Mouse (Mus musculus): ENCODE measurements at regions not wholly inside any gene's neighbourhood (a gene's known extent, or its start where the extent isn't known, plus 50 kb on each side); places are given as distances from the start of the nearest gene placed in this dataset.

GRCm38 (mm10) chr8:116267021-116267420, 237.8 kb upstream of the Dynlrb2 start:
- Histone ChIP-seq H3K27ac (ENCODE audit: insufficient read depth, low read depth, low read length, poor library complexity, severe bottlenecking) (no peak overlapping the region), H3K9ac (ENCODE audit: insufficient read depth, low read depth, low read length, poor library complexity, severe bottlenecking) (no peak overlapping the region), H3K36me3 (ENCODE audit: control insufficient read depth, insufficient read depth, low read length, poor library complexity, severe bottlenecking) (no peaks in the 10 kb centered on the region), H3K9me3 (ENCODE audit: control insufficient read depth, insufficient read depth, low read depth, low read length) (no peaks in the 10 kb centered on the region), H3K4me1 (ENCODE audit: control insufficient read depth in 2 of 2, insufficient read depth in 2 of 2, low read length in 2 of 2, poor library complexity in 1 of 2) (peaks cover 0 to 4% of the 10 kb centered on the region in 2 experiments; a peak in 1 of 4 replicates), H3K4me3 (ENCODE audit: insufficient read depth in 1 of 2, low read depth in 1 of 2, low read length in 2 of 2, poor library complexity in 1 of 2, severe bottlenecking in 1 of 2) (no peak overlapping the region)
- no peak for DNase-seq (ENCODE audit: low read depth, low spot score)
- TF ChIP-seq ZNF384 (IDR thresholded peaks at IDR 0.05; ENCODE audit: low read depth, low read length) (no peak), ZC3H11A (IDR thresholded peaks at IDR 0.05; ENCODE audit: borderline replicate concordance, low read depth, low read length) (no peak), MAFK (IDR thresholded peaks at IDR 0.05; ENCODE audit: insufficient read depth, low read depth, low read length) (no peak), HCFC1 (IDR thresholded peaks at IDR 0.05; ENCODE audit: borderline replicate concordance, insufficient read depth, low read length) (no peak), CHD2 (IDR thresholded peaks at IDR 0.05; ENCODE audit: low read depth, low read length) (no peak)
- in situ Hi-C loops (cut with MboI; ENCODE audit: low sequenced_read_pairs in 2 of 2, unreplicated experiment in 2 of 2) = no loop called here

GRCm38 (mm10) chr8:116265591-116265990, 239.2 kb upstream of the Dynlrb2 start:
- Histone ChIP-seq H3K4me1 (ENCODE audit: control insufficient read depth in 2 of 2, insufficient read depth in 2 of 2, low read length in 2 of 2, poor library complexity in 1 of 2) (peaks cover 0 to 4% of the 10 kb centered on the region in 2 experiments; a peak in 1 of 4 replicates), H3K9me3 (ENCODE audit: control insufficient read depth, insufficient read depth, low read depth, low read length) (no peaks in the 10 kb centered on the region), H3K36me3 (ENCODE audit: control insufficient read depth, insufficient read depth, low read length, poor library complexity, severe bottlenecking) (no peaks in the 10 kb centered on the region), H3K9ac (ENCODE audit: insufficient read depth, low read depth, low read length, poor library complexity, severe bottlenecking) (no peak overlapping the region), H3K4me3 (ENCODE audit: insufficient read depth in 1 of 2, low read depth in 1 of 2, low read length in 2 of 2, poor library complexity in 1 of 2, severe bottlenecking in 1 of 2) (no peak overlapping the region), H3K27ac (ENCODE audit: insufficient read depth, low read depth, low read length, poor library complexity, severe bottlenecking) (no peak overlapping the region)
- in situ Hi-C loops (cut with MboI; ENCODE audit: low sequenced_read_pairs in 2 of 2, unreplicated experiment in 2 of 2) = no loop called here
- no peak for TF ChIP-seq ZC3H11A (IDR thresholded peaks at IDR 0.05; ENCODE audit: borderline replicate concordance, low read depth, low read length)
- no peak for TF ChIP-seq MAFK (IDR thresholded peaks at IDR 0.05; ENCODE audit: insufficient read depth, low read depth, low read length)
- no peak for TF ChIP-seq HCFC1 (IDR thresholded peaks at IDR 0.05; ENCODE audit: borderline replicate concordance, insufficient read depth, low read length)
- no peak for TF ChIP-seq CHD2 (IDR thresholded peaks at IDR 0.05; ENCODE audit: low read depth, low read length)
- no peak for TF ChIP-seq ZNF384 (IDR thresholded peaks at IDR 0.05; ENCODE audit: low read depth, low read length)
- no peak for DNase-seq (ENCODE audit: low read depth, low spot score)

GRCm38 (mm10) chr8:116264078-116264477, 240.7 kb upstream of the Dynlrb2 start:
- H3K4me3 ChIP-seq (ENCODE audit: insufficient read depth in 1 of 2, low read depth in 1 of 2, low read length in 2 of 2, poor library complexity in 1 of 2, severe bottlenecking in 1 of 2) = no peak overlapping the region

GRCm38 (mm10) chr8:116261286-116261685, 243.5 kb upstream of the Dynlrb2 start:
- H3K9ac ChIP-seq (ENCODE audit: insufficient read depth, low read depth, low read length, poor library complexity, severe bottlenecking) = no peak overlapping the region

More at GRCm38 (mm10) chr8:116264078-116264477, 240.7 kb upstream of the Dynlrb2 start:
- in situ Hi-C loops (cut with MboI; ENCODE audit: low sequenced_read_pairs in 2 of 2, unreplicated experiment in 2 of 2) = no loop called here
- H3K9ac ChIP-seq (ENCODE audit: insufficient read depth, low read depth, low read length, poor library complexity, severe bottlenecking) = no peak overlapping the region
- H3K4me1 ChIP-seq (ENCODE audit: control insufficient read depth in 2 of 2, insufficient read depth in 2 of 2, low read length in 2 of 2, poor library complexity in 1 of 2) = no peaks in the 10 kb centered on the region
- no peak for TF ChIP-seq ZNF384 (IDR thresholded peaks at IDR 0.05; ENCODE audit: low read depth, low read length)
- no peak for TF ChIP-seq CHD2 (IDR thresholded peaks at IDR 0.05; ENCODE audit: low read depth, low read length)
- TF ChIP-seq HCFC1 (IDR thresholded peaks at IDR 0.05; ENCODE audit: borderline replicate concordance, insufficient read depth, low read length) = no peak
- no peak for TF ChIP-seq MAFK (IDR thresholded peaks at IDR 0.05; ENCODE audit: insufficient read depth, low read depth, low read length)
- no peak for TF ChIP-seq ZC3H11A (IDR thresholded peaks at IDR 0.05; ENCODE audit: borderline replicate concordance, low read depth, low read length)
- H3K27ac ChIP-seq (ENCODE audit: insufficient read depth, low read depth, low read length, poor library complexity, severe bottlenecking) = no peak overlapping the region
- no peaks in the 10 kb centered on the region for H3K9me3 ChIP-seq (ENCODE audit: control insufficient read depth, insufficient read depth, low read depth, low read length)
- DNase-seq (ENCODE audit: low read depth, low spot score) = no peak
- H3K36me3 ChIP-seq (ENCODE audit: control insufficient read depth, insufficient read depth, low read length, poor library complexity, severe bottlenecking) = no peaks in the 10 kb centered on the region

GRCm38 (mm10) chr8:116255398-116255797, 249.4 kb upstream of the Dynlrb2 start:
- in situ Hi-C loops (cut with MboI; ENCODE audit: low sequenced_read_pairs in 2 of 2, unreplicated experiment in 2 of 2) = no loop called here
- DNase-seq (ENCODE audit: low read depth, low spot score) = no peak

More at GRCm38 (mm10) chr8:116261286-116261685, 243.5 kb upstream of the Dynlrb2 start:
- TF ChIP-seq CHD2 (IDR thresholded peaks at IDR 0.05; ENCODE audit: low read depth, low read length) (no peak), ZC3H11A (IDR thresholded peaks at IDR 0.05; ENCODE audit: borderline replicate concordance, low read depth, low read length) (no peak), ZNF384 (IDR thresholded peaks at IDR 0.05; ENCODE audit: low read depth, low read length) (no peak), MAFK (IDR thresholded peaks at IDR 0.05; ENCODE audit: insufficient read depth, low read depth, low read length) (no peak), HCFC1 (IDR thresholded peaks at IDR 0.05; ENCODE audit: borderline replicate concordance, insufficient read depth, low read length) (no peak)
- Histone ChIP-seq H3K4me1 (ENCODE audit: control insufficient read depth in 2 of 2, insufficient read depth in 2 of 2, low read length in 2 of 2, poor library complexity in 1 of 2) (no peaks in the 10 kb centered on the region), H3K4me3 (ENCODE audit: insufficient read depth in 1 of 2, low read depth in 1 of 2, low read length in 2 of 2, poor library complexity in 1 of 2, severe bottlenecking in 1 of 2) (no peak overlapping the region), H3K27ac (ENCODE audit: insufficient read depth, low read depth, low read length, poor library complexity, severe bottlenecking) (no peak overlapping the region), H3K36me3 (ENCODE audit: control insufficient read depth, insufficient read depth, low read length, poor library complexity, severe bottlenecking) (no peaks in the 10 kb centered on the region), H3K9me3 (ENCODE audit: control insufficient read depth, insufficient read depth, low read depth, low read length) (no peaks in the 10 kb centered on the region)
- in situ Hi-C loops (cut with MboI; ENCODE audit: low sequenced_read_pairs in 2 of 2, unreplicated experiment in 2 of 2) = no loop called here
- no peak for DNase-seq (ENCODE audit: low read depth, low spot score)

More at GRCm38 (mm10) chr8:116255398-116255797, 249.4 kb upstream of the Dynlrb2 start:
- Histone ChIP-seq H3K9me3 (ENCODE audit: control insufficient read depth, insufficient read depth, low read depth, low read length) (no peaks in the 10 kb centered on the region), H3K9ac (ENCODE audit: insufficient read depth, low read depth, low read length, poor library complexity, severe bottlenecking) (no peak overlapping the region), H3K4me3 (ENCODE audit: insufficient read depth in 1 of 2, low read depth in 1 of 2, low read length in 2 of 2, poor library complexity in 1 of 2, severe bottlenecking in 1 of 2) (no peak overlapping the region), H3K4me1 (ENCODE audit: control insufficient read depth in 2 of 2, insufficient read depth in 2 of 2, low read length in 2 of 2, poor library complexity in 1 of 2) (no peaks in the 10 kb centered on the region), H3K27ac (ENCODE audit: insufficient read depth, low read depth, low read length, poor library complexity, severe bottlenecking) (no peak overlapping the region), H3K36me3 (ENCODE audit: control insufficient read depth, insufficient read depth, low read length, poor library complexity, severe bottlenecking) (no peaks in the 10 kb centered on the region)
- TF ChIP-seq CHD2 (IDR thresholded peaks at IDR 0.05; ENCODE audit: low read depth, low read length) (no peak), ZC3H11A (IDR thresholded peaks at IDR 0.05; ENCODE audit: borderline replicate concordance, low read depth, low read length) (no peak), MAFK (IDR thresholded peaks at IDR 0.05; ENCODE audit: insufficient read depth, low read depth, low read length) (no peak), ZNF384 (IDR thresholded peaks at IDR 0.05; ENCODE audit: low read depth, low read length) (no peak), HCFC1 (IDR thresholded peaks at IDR 0.05; ENCODE audit: borderline replicate concordance, insufficient read depth, low read length) (no peak)

Data from ES-E14 (cell line).